20 mouse cellular contexts compared by ENCODE assay signal in the genomic region with DNA sequence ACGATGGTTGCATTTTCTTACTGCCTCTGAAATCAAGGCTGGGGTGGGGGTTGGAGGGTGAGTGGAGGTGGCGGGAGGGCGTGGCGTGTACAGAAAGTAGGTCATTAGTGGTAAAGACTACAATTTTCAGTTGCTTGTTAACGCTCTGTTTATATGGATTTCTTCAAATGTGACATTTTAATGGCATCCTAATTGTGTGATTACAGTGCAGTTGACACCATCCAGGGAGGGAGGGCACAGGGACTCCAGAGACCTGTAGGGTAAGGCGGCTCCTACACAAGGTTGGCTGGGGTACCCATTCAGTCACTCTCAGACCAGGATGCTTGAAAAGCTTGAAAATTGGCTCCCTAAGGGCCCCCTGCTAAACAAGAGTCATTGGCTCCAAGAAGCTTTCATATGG.
DNase-seq lines count a peak whose midpoint lies in the region; ATAC-seq lines count a peak whose summit lies in the region.
"Had no signal": no experiment of that assay in that cellular context is flagged by ENCODE, and none has a peak within 500 bp of the region (broad histone marks: within the 10 kb centered on the region; RNA-seq: fewer than 3 reads in every experiment).

No protein-coding gene starts in this region.

- H3K27ac ChIP-seq in forebrain, embryonic 12.5 days, result no peak overlapping the region
- H3K27ac ChIP-seq in hindbrain, embryonic 14.5 days, result no peak overlapping the region
- H3K27ac ChIP-seq: kidney, embryonic 15.5 days; midbrain, embryonic 13.5 days had no signal

- peaks cover 6% of the 10 kb centered on the region; the same call in 1 of the 2 replicates for H3K4me1 ChIP-seq in forebrain, embryonic 12.5 days
- H3K4me1 ChIP-seq in hindbrain, embryonic 14.5 days (replicated peaks; ENCODE audit: control insufficient read depth, insufficient read depth, low read length), result peaks cover 5% of the 10 kb centered on the region; the same call in 1 of the 2 replicates

- H3K9ac ChIP-seq in forebrain, embryonic 12.5 days, result no peak overlapping the region
- H3K9ac ChIP-seq in hindbrain, embryonic 14.5 days, result no peak overlapping the region
- H3K9ac ChIP-seq: kidney, embryonic 15.5 days; midbrain, embryonic 13.5 days had no signal

- no peaks in the 10 kb centered on the region for H3K9me3 ChIP-seq in forebrain, embryonic 12.5 days
- H3K9me3 ChIP-seq in hindbrain, embryonic 14.5 days (ENCODE audit: control insufficient read depth, low read length), result no peaks in the 10 kb centered on the region
- H3K9me3 ChIP-seq: heart, embryonic 10.5 days; kidney, embryonic 15.5 days; midbrain, embryonic 13.5 days had no signal

- H3K4me3 ChIP-seq in forebrain, embryonic 12.5 days (replicated peaks), result no peak overlapping the region
- no peak overlapping the region for H3K4me3 ChIP-seq in hindbrain, embryonic 14.5 days (replicated peaks; ENCODE audit: low read length)
- H3K4me3 ChIP-seq: heart, embryonic 10.5 days; kidney, embryonic 15.5 days; midbrain, embryonic 13.5 days; myocyte had no signal

- H3K4me2 ChIP-seq in forebrain, embryonic 12.5 days, result no peak overlapping the region
- no peak overlapping the region for H3K4me2 ChIP-seq in hindbrain, embryonic 14.5 days (replicated peaks)
- H3K4me2 ChIP-seq: kidney, embryonic 15.5 days; midbrain, embryonic 13.5 days had no signal

- peak; percentile 18 to 49 for DNase-seq in cerebellum, postnatal 14 days
- no peak for DNase-seq in cerebellum, postnatal 4 days (ENCODE audit: low spot score in 2 of 2)
- peak; percentile 15 for DNase-seq in MN1 (ENCODE audit: low spot score)
- DNase-seq in hindlimb bud, embryonic 11.5 days (ENCODE audit: extremely low spot score, low read depth, low spot score), result peak; percentile 22
- DNase-seq in left cerebral cortex, adult 8-10 months (ENCODE audit: low spot score in 2 of 2), result no peak
- no peak for DNase-seq in hindbrain, embryonic 14.5 days (ENCODE audit: low spot score)
- DNase-seq: adrenal gland, postnatal 10 days; cerebellum, adult 11 months; cerebellum, postnatal 36 days; lung, adult 18-20 months; lung, postnatal 14 days; right cerebral cortex, postnatal 14 days had no signal

- peaks cover 5% of the 10 kb centered on the region; the same call in 1 of the 2 replicates for H3K27me3 ChIP-seq in forebrain, embryonic 12.5 days
- H3K27me3 ChIP-seq in hindbrain, embryonic 14.5 days (ENCODE audit: control insufficient read depth, insufficient read depth, low read length), result no peaks in the 10 kb centered on the region
- H3K27me3 ChIP-seq: kidney, embryonic 15.5 days; midbrain, embryonic 13.5 days had no signal

- 62% methylated on average over 6 of the region's 6 CpGs for WGBS in forebrain, embryonic 12.5 days
- 79% methylated on average over 6 of the region's 6 CpGs for WGBS in hindbrain, embryonic 14.5 days

- no peaks in the 10 kb centered on the region for H3K36me3 ChIP-seq in forebrain, embryonic 12.5 days (replicated peaks)
- H3K36me3 ChIP-seq in hindbrain, embryonic 14.5 days (replicated peaks; ENCODE audit: control insufficient read depth, insufficient read depth), result no peaks in the 10 kb centered on the region
- H3K36me3 ChIP-seq: heart, embryonic 10.5 days; kidney, embryonic 15.5 days; midbrain, embryonic 13.5 days had no signal

- ATAC-seq in forebrain, embryonic 12.5 days (ENCODE audit: low FRiP score), result 0 out of 2 replicates have a peak, but pooled peaks have one; percentile 53
- no peak for ATAC-seq in hindbrain, embryonic 14.5 days (ENCODE audit: low FRiP score)
- ATAC-seq: activated CD4-positive, CD25-positive, alpha-beta regulatory T cell, adult 4 months; CD4-positive, CD25-positive, alpha-beta regulatory T cell, adult 4 months; inflammation-experienced regulatory T-cells, adult 6 months; midbrain, embryonic 13.5 days had no signal

Comparison
In these comparisons a context has a peak if more than half of its experiments do, and no peak if none do; other contexts are left out.
1. DNase-seq: peak in cerebellum, postnatal 14 days (2 of 2), MN1 (single experiment) and hindlimb bud, embryonic 11.5 days (single experiment); none in cerebellum, postnatal 4 days (0 of 2), left cerebral cortex, adult 8-10 months (0 of 2) and hindbrain, embryonic 14.5 days (single experiment).